Mouse (Mus musculus) embryo, embryonic 11.5 days (tissue): ENCODE data around the gene Wdr20.
A peak's percentile ranks its signal among the peaks of the same experiment; 100 is the strongest.
"Not testable (repeated sequence)": the region's sequence is repeated elsewhere in the genome, so short reads cannot be mapped to it uniquely, and the experiment has no call there.

Source experiments
- DNase-seq: peaks from one replicate; pipeline ENCODE4 v3.0.0-alpha.2; 2012; ENCODE audit warnings: low read depth, low spot score

The Wdr20 gene

DNA sequence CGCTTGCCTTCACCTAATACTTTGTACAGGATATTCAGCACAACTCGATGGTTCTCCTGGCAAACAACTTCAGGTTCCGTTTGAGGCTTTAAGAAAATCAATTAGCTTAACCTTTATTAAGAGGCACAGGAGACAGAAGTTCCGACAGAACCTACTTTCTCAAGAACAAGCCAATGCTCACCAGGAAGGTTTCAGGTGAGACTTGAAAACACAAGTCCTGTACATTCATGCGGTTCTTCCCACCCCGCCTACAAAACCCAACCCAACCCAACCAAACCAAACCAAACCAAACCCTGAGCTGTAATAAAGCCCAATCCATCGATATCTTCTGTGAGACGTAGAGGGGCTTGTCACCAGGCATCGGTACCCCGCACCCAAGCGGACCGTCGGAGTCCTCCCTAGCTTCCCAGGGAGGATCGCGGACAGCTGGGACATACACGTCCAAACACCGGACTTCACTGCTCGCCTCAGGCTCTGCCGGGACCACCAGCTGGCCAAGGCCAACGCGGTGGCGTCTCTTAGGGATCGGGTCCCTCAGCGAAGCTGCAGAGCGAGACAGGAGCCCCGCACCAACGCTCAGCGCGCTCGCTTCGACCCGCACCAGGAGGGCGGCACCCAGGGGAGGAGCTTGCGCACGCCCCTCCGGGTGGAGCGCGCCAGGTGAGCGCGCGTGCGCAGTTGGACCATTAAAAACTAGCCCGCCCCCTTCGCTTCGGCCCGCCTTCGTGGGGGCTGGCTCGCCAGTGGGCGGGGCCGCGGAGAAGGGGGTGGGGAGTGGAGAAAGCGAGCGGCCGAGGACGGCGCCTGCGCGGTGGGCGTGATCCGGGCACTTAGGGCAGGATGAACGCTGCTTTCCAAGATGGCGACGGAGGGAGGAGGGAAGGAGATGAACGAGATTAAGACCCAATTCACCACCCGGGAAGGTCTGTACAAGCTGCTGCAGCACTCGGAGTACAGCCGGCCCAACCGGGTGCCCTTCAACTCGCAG, at the start of gene Wdr20:
Gene Wdr20, plus strand, starts transcription at position 775 of the 988 bp plus-strand sequence.
- DNase-seq, result peak; percentile 96

DNA sequence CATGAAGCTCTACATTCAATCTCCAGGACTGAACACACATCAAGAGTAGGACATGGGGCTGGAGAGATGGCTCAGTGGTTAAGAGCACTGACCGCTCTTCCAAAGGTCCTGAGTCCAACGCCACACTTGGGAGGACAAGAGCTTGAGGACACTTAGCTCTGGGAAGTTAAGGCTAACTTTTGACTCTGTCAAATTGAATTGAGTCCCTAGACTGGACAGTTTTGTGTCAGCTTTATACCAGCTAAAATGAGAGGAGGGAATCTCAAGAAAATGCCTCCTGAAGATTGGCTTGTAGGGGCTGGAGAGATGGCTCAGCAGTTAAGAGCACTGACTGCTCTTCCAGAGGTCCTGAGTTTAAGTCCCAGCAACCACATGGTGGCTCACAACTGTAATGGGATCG, 48.8 kb upstream of the Wdr20 start:
- not testable (repeated sequence) for DNase-seq

DNA sequence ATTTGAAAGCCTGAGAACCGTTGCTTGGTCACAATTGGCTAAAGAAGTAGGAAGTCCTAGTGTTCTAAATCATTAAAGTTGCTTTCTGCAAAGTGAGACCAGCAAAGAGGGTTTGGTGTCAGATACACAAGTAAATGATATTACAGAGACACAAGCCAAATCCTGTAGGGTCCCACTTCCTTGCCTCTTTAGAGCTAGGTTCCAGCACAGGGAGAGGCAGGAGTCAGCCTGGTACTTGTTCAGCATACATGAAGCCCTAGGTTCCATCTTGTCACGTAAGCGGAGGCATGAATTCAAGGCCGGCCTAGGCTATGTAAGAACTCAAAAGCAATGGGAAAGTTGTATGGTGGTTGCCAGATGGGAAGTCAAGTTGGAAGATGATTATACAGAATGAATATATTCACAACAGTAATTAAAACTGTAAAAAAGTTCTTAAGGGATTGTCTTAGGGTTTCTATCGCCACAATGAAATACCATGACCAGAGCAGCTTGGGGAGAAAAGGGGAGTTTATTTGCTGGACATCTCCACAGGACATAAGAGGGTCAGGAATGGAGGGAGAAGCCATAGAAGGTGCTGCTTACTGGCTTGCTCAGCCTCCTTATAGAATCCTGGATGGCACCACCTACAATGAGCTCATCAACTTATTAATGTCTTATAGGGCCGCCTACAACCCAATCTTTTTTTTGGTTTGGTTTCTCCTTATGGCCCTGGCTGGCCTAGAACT, 47.7 kb upstream of the Wdr20 start:
- DNase-seq, result no peak

DNA sequence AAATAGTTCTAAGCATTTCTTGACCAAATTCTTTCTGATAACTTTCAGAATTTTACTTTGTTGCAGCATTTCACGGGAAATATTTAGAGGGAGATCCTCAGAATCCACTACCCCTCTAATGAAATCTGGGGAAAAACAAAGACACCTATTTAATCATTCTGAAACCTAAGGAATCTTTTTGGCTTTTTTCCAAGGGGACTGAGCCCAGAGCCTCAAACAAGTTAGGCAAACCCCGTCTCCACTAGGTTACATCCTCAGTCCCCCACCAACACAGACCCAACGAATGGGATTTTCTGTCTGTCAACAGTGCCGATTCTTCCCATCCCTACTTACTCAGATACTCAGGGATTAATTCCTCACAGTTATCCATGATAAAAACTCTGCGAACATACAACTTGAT, 44.4 kb upstream of the Wdr20 start:
- not testable (repeated sequence) for DNase-seq

DNA sequence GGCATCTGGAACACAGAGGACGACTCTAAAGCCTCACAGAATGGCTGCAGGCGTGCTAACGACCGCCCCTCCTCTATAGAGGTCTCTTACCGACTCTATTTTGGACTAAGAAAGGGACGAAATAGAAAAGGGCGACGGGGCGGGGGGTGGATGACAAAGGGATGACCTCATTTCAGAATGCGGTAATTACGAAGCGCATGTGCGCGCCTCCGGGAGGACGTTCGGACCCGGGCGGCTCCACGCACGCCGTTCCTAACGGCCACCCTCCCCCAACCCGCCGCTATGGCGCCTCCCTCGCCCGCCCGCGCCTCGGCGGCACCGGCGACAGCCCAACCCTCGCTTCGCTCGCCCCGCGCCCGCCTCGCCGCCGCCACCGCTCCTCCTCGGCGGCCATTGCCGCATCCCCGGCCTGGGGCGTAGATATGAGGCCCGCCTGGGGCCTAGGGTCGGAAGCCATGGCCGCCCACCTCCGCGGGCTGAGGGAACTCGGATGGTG, 42.0 kb upstream of the Wdr20 start:
- no peak for DNase-seq

DNA sequence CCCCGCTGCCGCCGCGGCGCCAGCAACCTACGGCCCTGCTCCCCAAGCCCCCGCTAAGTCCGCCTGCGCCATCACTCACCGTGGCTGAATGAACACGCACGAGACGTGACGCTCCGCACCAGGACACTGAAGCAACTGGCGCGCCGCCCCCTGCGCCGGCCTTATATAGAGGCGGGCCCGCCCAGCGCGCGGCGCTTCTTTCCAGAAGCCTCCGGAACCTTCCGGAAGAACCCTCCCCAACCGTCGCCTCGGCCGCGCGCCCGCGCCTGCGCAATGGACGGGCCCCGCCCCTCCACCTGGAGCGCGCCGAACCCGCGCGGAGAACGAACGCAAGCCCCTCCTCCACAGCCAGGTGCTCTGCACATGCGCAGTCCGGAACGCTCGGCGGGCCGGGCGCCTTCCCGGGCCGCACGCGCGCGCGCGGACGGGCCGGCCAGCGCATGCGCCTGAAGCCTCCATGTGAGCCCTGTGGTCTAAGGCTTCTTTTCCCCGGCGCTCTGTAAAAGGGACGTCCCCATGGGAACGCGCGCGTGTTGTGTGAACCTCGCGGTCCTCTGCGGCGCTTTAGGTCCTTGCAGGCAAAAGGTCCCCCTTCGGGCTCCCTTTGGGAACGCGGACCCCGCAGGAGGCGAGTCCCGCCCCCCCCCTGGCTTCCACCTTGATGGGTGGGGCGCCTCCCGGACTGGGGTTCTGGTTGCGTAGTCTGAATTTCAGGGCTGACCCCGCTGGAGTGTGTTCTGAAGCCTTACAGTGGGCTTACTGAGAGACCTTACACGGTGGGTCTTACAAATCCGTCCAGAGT, 41.4 kb upstream of the Wdr20 start:
- DNase-seq, result peak; percentile 95

DNA sequence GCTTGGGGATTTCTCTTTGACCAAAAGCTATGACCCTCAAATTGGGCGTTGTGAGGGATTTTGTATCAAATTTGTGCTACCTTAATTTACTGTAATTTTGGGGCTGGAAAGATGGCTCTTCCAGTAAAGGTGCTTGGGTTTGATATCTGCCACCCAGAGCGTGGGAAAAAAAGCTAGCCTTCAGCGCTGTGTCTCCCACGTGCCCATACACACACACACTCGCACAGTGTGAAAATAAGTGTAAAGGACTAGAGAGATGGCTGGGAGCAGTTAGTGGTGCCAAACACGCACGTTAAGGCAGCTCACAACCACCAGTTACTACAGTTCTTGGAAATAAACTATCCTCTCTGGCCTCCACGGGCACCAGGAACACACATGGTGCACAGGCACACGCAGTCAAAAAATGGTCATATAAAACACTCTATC, 40.8 kb upstream of the Wdr20 start:
- no peak for DNase-seq

DNA sequence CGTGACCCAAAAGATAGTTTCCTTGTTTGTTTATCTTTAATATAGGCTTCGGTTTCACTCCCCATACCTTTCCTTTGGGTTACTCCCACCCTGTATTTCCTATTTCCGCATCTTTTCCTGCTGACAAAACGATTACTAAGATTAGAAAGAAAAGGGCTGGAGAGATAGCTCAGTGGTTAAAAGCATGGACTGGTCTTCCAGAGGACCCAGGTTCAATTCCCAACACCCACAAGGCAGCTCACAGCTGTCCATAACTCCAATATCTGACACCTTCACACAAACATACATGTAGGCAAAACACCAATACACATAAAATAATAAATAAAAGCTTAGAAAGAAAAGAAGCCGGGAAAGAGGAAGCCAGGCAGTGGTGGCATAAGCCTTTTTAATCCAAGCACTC, 40.3 kb upstream of the Wdr20 start:
- DNase-seq, result no peak

DNA sequence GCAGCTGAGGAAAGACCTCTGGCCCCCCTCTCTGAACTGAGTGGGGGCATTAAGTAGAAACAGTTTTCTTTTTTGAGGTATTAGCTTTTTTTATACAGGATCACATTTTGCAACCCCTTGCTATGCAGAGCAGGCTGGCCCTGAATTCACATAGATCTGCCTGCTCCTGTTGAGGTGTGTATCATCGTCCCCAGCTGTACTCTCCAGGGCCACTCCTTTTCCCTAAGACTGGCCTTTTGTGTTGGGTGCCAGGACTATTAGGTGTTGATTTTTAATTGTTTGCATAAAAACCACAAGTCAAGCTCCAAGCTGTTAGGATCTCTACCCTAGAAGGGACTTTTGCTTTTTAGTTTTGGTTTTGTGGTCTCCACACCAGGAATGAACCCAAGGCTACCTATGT, 39.7 kb upstream of the Wdr20 start:
- DNase-seq, result no peak

DNA sequence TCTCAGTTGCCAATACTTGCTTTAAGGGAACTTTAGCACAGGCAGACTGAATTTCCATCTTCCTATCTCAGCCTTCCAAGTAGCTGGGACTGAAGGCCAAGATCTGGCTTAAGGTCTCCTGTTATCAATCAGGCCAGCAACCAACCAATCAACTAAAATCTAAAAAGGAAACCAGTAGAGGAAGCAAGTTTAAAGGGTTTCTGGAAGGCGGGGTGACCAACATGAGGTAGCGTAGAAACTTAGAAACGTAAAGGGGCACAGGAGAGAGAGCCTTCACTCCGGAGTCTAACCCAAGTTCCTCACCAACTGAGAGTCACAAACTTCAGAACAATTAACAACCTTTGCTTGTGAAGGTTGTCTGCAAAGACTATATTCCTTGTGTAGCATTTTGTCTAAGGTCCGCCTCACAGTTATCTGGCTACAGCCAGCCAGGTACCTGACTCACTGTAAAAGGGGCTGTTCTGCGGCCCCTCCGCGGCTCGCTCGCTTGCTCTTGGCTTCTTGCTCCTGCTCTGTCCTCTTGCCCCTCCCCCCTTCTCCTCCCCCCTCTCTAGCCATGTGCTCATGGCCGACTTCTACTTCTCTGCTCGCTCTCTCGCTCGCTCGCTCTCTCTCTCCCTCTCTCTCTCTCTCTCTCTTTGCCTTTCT, 39.1 kb upstream of the Wdr20 start:
- no peak for DNase-seq

DNA sequence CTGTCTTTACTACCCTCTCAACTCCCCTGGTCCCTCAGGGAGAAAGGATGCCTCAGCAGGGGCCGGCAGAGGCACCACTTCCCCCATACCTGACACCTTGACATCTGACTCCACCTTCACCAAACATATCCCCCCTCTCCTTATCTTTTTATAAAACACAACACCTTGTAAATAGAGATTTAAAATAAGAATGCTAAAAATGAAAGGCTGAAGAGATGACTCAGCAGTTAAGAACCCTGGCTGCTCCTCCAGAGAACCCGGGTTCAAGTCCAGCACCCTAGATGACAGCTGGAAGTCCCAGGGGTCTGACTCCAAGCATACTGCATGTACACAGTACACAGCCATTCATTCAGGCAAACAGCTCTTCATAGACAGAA, 38.6 kb upstream of the Wdr20 start:
- DNase-seq, result no peak

DNA sequence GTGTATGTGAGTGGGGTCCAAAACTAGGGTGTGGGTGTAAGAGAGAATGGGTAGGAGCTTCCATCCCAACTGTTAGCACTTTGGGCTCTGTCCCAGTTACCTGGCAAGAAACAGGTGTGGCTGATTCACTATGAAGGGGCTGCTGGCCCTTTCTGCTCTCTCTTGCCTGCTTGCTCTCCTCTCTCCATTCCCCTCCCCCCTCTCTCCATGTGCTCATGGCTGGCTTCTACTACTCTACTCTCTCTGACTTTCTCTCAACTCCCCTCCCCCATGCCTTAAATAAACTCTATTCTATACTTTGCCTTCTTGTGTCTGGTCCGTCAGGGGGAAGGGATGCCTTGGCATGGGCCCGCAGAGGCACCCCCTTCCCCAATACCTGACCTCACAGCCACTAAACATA, 37.0 kb upstream of the Wdr20 start:
- DNase-seq, result no peak

DNA sequence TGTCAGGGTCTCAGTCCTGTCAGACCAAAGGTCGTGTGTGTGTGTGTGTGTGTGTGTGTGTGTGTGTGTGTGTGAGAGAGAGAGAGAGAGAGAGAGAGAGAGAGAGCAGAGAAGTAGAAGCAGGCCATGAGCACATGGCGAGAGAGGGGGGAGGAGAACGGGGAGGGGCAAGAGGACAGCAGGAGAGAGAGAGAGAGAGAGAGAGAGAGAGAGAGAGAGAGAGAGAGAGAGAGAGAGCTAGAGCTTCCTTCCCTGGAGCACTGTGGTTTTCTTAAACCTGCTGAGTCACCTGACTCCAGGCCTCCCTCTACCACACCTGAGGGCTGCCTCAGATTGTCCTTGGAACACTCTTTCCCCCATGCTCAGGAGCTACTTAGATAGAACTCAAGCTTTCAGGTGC, 36.4 kb upstream of the Wdr20 start:
- DNase-seq, result not testable (repeated sequence)

DNA sequence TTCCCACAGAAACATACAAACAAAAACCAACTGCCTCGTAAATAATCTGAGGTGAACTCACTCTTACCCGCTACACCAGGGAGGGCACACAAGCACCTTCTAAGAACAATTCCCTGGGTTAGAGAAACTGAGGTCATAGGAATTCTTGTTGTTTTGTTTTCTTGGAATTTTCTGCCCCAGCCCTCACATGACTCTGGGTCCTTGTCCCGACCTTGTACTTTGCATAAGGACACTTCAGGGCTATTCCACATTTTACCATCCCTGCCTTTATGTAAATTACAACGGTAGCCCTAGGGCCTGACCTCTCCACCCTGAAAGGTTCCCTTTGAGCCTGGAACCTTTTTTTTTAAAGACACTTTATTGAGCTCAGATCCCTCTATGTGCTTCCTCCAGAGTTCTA, 35.2 kb upstream of the Wdr20 start, which contains the start of gene Hsp90aa1:
Gene Hsp90aa1, minus strand, starts transcription at position 173 of the 400 bp plus-strand sequence.
- no peak for DNase-seq

DNA sequence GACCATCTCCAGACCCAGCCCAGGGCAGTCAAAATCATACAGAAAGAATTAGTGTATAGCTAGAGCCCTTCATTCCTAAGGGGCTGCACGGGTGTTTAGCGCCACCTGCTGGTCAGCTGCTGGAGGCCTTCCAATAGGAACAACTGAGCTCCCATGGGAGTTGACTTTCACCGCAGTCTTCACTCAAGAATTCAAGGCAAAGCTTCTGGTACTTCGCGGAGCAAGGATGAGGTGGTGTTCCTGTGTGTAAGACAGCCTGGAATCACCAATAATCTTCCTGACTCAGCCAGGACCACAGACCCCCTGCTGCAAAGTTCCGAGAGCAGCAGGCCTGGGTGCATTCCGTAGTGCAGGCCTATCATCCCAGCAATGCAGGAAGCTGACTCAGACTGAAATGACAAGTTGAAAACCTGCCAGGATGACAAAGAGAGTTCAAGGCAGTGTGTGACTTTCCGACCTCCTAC, 34.7 kb upstream of the Wdr20 start:
- DNase-seq, result peak; percentile 83

DNA sequence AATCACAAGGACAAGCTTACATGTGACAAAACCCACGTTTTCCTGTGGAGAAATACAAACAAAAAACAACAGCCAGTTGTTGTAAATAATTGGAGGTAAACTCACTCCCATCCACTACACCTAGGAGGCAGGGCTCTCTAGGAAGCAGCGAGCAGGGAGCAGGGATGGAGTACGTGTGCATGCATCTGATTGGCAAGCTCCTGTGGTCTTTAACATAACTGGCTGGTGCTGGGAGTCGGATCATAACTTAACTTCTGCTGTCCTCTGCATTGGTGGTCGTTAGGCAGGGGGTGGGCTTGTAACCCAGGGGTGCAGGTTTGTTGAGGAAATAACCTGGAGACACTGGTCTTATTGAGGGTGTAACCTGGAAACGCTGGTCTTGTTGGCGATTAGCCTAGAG, 34.1 kb upstream of the Wdr20 start:
- DNase-seq, result no peak

DNA sequence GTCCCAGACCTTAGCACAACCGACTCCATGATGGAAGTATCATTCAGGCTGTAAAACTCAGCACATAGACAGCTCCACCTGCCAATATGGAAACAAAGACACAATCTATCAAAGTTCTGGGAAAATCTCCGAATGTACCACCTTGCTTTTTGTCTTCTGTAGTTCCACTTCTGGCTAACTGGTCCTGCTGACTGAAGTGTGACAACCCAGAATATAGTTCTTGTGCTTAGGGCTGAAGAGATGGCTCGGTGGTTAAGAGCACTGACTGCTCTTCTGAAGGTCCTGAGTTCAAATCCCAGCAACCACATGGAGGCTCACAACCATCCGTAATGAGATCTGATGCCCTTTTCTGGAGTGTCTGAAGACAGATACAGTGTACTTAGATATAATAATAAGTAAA, 32.3 kb upstream of the Wdr20 start:
- not testable (repeated sequence) for DNase-seq

DNA sequence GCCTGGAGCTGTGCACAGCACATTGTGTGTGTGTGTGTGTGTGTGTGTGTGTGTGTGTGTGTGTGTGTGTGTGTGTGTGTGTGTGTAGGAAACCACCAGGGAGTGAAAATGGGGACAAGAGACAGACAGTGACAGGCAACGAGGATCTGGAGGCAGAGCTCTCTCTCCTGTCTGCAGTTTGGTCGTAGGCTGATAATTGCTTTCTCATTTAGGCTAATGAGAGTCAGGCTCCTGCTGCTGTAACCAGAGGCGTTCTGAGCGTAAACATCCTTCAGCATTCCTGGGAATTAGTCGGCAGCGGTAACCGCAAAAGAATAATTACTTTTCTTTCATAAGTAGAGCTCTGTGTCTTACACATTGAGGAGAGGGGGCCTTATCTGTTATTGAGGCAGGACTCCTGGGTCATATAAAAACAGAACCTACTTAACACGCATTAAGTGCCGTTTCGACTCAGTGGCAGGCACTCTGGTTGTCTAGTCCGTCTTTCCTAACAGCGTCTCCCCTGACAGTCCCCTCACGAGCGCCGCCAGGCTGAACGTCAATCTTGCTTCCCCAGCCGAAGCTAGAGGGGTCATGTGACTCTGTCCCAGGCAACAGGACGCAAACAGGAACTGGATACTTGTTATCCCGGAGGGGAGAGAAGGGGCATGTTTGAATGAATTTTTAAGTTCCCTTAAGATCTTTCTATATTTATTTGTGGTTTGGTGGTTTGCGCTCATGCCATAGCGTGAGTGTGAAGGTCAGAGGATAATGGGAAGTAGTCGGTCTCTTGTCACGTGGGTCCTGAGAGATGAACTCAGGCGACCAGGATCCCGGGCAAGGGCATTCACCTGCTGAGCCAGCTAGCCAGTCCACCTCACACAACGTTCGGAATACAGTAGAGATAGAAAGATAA, 31.2 kb upstream of the Wdr20 start:
- no peak for DNase-seq

DNA sequence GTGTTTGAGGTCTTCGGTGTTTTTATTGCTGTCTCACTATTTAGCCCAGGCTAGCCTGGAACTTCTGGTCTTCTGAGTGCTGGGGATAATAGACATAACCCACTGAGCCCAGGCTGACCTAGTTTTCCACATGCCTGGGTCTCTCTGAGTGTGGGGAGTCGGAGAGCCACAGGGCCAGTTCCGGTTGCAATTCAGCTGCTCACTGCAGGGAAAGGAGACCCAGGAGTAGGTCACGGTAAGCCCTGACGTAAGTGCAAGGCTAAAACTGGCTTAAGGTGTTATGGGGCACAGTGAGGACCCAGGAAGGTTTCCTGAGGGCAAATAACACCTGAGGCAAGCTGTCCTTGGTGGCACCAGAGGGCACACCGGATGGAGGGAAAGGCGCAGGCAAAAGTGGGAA, 30.3 kb upstream of the Wdr20 start:
- no peak for DNase-seq

DNA sequence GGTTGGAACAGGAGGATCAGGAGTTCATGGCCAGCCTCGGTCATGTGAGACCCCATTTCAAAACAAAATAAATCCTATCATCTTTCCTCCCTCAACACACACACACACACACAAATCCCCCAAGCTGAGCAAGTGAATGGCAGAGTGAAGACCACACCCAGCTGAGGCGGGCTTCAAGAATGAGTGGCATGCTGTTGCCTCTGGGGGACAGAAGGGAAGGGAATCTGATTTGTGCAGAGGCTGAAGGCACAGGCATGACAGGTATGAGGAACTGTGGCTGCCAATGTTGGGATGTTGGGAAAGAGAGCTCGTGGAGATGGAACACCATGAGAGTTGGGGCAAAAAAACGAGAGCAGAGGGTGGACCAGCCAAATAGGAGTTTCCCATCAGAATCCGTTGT, 26.5 kb upstream of the Wdr20 start:
- DNase-seq, result no peak
